Mouse (Mus musculus): ENCODE measurements at regions not wholly inside any gene's neighbourhood (a gene's known extent, or its start where the extent isn't known, plus 50 kb on each side); places are given as distances from the start of the nearest gene placed in this dataset.
A peak's percentile ranks its signal among the peaks of the same experiment; 100 is the strongest.
"Not testable (repeated sequence)": the region's sequence is repeated elsewhere in the genome, so short reads cannot be mapped to it uniquely, and the experiment has no call there.

DNA sequence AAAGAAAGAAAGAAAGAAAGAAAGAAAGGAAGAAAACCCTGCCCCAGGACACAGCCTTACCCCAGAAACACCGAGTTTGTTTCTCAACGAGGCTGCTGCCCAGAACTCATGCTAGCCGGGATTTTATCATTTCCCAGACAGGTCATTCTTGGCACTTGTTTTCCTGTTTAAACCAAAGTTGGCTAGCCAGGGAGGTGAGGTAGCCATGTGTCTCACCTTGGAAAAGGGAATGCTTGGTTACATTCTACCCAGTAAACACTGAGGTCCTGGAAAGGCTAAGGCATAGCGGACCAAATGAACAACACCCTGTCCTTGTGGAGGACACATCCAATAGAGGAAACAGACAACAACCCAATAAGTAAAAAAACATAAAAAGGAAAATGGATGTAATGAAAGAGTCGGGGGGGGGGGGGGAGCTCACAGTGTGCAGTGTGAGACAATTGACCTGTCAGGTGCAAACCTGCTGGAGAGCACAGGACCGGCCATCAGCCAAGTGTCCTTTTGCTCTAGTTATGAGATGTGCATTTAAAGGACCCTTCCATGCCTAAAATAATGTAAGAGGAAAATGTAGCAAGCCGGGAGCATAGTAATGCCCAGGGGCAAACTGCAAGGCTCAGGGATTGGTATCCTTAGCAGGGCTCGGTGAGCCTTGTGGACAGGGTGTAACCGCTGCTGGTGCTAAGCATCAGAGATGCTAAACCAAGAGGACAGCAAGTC lies 78.2 kb upstream of the Fzd7 start:
- no peak for DNase-seq

DNA sequence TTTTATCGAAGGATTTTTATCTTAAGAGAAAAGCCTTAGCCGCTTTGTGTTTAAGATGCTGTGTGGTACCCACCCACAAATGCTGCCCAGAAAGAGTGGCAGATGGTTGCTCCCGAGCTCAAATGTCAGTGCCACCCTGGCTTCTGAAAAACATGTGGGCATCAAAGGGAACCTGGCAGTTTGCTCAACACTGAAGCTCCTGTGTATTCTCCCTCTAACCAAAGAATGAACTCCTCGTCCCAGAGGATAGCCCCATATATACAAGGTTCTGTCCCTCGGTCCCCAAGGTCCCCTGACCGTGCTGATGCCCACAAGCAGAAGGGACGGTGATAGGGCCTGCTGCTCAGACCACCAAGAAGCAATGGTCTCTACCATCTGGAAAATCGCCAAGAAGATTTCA lies 76.9 kb upstream of the Fzd7 start:
- no peak for DNase-seq

DNA sequence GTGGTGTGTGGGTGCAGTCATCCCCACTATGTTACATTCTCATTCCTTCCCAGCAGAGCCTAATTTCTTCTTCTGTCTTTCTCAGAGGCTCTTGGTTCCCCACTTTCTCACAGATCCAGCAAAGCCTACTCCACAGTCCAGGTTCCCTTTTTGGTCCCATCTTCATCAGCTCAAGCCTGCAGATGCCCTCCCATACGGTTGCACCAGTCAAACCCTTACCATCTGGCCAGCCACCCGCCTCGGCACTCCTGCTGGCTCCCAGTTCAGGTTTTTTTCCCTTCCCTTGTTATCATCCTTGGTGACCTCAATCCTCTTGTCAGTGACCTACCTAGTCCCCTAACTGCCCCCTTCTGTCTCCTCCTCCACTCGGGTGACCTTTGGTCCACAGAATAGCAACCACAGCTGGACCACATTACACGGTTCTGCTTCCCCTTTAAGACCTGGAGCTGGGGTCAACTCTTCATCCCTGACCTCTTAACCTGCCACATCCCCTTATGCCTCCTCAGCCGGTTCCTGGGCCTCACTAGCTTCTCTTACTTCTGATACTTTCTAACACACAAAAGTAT lies 75.4 kb upstream of the Fzd7 start:
- no peak for DNase-seq

DNA sequence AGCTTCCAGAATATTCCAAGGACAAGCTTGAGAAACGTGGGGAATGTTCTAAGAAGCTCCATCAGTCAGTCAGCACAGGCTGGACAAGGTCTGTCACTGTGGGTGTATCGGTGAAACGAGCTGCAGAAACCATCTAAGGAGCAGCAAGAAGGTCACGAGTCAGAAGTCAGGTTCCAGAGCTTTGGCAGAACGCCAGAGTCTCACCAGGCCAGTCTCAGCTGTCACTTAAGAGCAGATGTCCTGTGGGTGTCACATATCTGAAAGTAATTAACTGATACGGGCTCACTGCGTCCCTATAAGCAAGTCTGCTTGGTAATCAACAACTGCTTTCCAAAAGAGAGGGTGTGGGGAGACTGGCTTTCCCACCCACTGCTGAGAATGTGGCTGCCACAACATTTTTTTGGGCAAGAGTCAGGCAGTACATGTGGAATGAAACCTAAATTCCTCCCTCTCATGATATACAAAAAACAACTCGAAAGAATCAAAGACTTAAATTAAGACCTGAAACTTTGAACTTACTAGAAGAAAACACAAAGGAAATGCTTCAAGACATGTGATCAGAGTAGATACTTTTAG lies 72.6 kb upstream of the Fzd7 start:
- no peak for DNase-seq

DNA sequence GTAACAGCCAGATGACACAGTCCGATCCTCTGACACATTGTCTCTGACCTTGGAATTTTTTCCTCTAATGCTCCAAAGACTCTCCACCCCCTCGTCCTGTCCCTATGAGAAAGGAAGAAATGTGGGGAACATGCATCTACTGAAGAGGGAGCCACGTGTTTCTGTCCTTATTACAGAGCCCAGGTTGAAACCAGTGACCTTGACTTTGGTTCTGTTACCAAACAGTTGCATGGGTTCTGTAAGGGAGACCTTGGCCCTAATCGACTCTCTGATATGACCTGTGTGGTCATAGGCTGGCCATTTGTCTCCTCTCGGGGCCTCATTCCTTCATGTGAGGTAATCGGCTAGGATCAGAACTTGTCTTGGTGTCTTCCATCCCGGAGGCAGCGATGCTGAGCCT lies 69.0 kb upstream of the Fzd7 start:
- DNase-seq: no peak

DNA sequence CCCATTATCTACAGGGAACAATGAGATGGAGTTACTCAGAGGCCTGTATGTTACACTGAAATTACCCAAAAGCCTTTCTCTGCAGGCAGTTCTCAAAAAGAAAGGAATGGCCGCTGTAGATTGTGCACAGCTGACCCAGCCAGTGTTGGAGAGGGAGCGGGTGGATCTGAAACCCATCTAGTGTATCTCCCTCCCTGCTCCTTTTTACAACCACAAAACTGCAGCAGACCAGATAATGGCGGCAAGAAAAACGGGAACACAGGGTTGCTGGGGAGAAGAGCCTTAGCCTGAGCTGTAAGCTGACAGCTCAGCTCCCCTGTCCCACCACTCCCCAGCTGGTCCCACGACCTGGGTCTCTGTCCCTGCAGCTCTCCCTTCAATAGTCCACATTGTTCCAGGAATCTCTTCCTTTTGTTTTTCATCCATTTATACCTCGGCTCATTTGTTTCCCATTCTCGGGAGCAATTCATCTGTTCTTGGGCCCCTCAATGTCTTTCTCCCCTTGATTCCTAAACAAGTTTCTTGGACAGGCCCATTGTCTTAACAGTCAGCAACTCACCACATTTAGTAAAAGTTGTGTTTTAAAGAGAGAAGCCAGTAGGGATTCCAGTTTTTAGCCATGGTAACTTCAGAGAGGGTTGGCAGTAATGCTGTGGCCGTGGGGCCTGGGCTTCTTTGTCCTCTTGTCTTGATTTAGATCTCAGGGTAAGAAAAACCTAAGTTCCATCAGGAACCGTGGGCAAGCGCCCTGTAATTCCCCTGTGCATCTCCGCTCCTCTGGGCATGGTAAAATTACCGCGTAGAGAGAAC lies 67.6 kb upstream of the Fzd7 start:
- DNase-seq: no peak

DNA sequence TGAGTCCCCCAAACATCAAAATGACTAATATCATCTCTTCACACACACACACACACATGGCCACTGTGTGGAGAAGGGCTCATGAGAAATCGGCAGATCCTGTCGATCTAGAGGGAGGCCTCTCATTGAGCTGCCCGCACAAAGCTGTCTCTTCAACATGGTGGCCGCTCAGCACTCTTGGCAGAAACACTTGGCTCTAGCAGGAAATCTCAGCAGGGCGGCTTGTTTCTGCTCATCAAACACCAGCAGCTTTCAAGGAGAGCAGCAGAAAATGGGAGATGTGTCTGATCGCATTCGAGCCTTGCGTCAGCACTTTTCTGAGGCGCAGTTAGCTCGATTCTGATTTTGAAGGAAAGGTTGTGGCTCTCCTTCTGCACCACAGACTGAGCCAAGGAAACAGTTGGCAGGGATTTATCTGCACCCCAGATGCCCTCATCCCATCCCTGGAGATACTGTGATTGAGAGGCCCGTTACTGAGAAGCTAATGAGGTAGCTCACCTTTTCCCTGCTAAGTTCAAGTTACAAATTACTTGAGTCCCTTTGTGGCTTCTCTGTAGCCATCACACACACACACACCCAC lies 66.4 kb upstream of the Fzd7 start:
- peak; percentile 13 for DNase-seq

DNA sequence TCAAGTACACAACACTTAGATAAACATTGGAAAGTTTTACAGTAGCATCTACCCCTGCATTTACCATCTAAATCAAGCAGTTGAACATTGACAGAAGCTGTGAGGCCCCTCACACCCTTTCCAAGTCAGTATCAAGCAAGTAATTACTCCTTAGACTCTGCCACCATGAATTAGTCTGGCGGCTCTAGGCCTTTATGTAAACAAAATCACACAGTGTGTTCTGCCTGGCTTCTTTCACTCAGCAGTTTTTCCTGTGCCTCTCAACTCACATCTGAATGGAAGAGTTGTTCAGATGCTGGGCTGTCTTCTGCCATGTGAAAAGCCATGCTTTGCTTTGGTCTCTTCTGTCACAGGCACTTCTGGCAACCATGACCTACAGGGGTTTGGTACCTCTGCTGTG lies 64.9 kb upstream of the Fzd7 start:
- DNase-seq: no peak

DNA sequence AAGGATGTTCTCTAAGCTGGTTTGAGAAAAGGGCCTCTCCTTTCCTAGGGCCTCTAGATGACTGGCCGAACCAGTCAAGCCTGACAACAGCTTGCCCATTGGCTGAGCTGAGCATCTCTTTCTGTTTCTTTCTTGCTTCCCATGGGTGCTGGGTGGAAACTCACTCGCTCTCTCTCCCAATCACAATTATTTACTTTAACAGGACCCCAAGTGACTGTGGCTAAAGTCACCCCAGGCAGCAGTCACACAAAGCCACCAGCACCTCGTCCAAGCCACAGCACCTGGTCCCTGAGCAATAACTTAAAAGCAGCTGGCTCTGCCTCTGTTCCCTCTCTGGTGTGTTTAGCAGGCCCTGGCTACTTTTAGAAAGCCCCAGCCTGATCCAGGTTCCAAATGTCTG lies 64.3 kb upstream of the Fzd7 start:
- DNase-seq: no peak

DNA sequence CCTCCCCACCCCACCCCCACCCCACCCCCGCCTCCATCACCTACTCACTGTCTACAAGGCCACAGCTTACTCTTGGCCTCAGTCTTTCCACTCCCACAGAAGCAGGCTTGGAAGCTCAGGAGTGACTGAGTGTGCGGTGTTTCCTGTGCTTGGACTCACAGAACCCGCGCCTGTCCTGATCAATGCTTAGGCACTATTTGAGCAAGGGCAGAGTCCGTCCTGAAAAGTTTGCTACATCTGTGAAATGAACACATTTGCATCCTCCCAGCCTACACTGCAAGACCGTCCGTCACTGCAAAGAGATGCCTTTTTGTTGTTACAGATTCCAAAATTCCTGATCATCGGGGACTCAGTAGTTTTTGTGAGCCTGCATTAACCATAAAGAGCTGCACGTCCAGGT lies 63.5 kb upstream of the Fzd7 start:
- DNase-seq: no peak

DNA sequence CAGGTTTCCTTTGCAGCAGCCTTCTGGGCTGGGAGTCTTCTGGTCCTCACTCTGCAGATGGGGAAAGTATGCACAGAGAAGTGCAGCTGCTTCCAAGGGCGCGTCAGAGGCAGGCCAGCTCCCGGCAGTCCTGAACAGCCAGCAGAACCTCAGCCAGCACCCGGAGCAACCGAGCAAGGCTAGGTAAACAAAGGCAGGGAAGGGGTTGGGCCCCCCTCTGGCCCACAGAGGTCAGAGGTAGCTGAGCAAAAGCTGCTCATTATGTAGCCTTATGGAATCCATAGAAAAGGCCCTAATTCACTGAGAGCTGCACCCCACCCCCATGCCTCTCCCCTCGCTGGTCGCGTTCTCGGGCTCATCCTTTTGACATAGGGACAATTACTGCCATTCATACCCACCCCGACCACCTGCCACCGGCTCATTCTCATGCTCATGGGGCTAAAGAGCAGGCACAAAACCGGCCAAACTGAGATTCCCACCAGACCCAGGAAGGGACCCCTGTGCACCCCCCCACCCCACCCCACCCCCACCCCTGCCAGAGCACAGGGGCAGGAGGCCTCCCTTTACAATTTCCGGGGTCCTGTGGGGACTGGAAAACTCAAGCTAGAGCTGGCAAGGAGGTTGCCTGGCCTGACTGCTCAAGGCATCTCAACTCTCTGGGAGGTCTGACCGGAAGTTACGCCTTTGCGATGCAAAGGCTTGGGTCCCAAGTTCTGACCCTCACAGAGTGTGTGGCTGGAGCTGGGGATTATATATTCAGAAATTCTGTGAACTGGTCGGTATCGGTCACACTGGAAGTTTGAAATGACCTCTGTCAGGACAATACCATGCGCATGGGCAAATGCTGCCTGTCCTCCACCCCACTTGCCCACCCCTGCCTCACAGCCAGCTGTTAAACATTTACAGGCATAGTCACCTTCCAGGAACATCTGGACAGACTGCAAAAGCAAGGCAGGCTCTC lies 59.0 kb upstream of the Fzd7 start:
- no peak for DNase-seq

DNA sequence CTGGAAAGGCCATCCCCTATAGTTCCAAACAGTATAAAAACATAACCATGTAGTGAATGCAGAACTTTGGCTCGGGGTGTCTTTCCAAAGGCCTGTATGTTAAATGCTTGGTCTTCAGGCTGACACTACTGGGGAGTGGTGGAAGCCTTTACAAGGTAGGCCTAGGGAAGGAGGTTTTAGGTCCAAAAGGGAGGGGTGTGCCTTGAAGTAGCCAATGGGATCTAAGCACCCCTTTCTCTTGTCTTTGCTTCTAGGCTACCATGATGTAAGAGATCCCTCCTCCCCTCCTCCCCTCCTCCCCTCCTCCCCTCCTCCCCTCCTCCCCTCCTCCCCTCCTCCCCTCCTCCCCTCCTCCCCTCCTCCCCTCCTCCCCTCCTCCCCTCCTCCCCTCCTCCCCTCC lies 56.5 kb upstream of the Fzd7 start:
- not testable (repeated sequence) for DNase-seq

DNA sequence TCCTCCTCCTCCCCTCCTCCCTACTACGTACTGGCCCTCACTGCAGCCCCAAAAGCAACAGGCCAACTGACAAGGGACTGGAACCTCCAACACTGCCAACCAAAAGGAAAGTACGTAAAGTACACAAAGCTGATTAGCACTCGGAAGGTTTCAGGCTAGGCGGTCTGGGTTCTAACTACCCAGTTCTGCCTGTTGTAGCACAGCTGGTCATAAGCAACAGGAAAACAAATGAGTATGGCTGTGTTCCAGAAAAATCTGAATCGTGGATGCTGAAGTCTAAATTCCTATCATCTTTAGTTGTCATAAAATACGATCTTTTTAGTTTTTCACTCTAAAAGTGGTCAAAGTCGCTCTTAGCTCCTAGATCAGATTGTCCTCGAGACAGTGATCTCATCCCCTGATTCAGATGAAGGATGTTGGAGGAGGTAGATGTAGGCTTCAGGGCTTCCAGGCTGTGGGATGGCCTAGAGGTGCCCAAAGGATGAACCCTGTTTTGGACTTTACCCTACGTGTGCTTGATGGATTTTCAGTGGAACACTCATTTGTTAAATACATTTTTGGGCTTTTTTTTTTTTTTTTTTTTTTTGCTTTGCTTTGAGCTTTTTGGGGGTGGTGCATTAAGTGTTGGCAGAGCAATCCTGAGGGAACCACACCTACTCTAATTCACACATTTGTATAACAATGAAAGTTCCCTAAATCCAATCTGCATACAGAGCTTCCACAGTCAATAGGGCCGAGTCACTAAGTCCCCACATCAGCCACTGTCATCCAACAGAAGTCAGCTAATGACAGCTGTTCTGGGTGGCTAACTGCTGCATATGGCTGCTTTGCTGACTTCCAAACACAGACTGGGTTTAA lies 55.6 kb upstream of the Fzd7 start:
- no peak for DNase-seq

DNA sequence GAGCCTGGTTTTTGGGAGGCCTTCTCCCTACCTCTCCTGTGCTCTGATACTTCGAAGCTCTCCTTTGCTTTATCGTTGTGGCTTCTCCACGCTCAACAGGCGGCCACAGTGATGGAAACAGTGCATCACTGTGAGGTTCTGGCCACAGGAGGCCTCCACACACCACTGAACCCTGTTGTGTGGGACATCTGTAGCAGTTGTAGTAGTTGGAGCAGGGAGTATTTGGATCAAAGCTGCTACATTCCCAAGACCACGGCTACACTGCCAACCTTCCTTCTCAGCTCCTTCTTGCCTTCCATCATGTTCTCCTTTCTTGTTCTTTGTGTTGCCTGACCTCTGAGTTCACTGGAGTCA lies 55.0 kb upstream of the Fzd7 start:
- DNase-seq: no peak

DNA sequence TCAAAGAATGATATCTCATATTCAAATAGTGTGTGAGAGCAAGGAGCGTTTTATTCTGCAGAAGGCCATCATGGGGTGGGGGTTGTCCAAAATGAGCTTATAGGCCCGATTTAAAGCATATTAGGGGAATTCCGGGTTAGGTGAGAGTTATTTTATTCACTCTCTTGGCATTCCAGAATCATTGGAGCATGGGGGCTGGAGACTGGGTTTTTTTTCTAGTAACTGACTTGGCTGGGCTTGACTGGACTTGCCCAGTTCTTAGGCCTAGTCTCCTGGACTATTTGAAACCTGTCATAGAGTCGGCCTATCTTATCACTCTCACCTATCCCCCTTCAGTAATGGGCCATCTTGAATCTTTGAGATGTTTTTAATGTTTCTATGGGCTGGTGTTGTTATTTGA lies 52.9 kb upstream of the Fzd7 start:
- DNase-seq: no peak

DNA sequence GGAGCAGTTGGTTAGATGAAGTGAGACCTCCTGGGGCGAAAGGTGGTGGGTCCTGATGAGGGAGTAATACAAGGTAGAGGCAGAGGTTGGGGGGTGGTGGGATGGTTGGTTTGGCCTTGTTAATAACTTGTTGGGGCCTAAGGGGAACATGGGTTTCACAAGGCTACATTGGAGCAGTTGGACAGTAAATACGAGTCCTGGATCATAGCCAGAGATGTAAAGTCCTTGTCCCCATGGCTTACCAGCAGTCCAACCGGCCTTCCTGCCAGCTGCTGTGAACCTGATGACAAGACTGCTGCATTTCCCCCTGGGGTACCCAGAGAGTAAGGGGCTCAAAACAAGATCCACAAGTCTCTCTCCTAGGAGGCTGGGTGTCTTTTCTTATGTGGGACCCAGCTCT lies 52.0 kb upstream of the Fzd7 start:
- DNase-seq: no peak

DNA sequence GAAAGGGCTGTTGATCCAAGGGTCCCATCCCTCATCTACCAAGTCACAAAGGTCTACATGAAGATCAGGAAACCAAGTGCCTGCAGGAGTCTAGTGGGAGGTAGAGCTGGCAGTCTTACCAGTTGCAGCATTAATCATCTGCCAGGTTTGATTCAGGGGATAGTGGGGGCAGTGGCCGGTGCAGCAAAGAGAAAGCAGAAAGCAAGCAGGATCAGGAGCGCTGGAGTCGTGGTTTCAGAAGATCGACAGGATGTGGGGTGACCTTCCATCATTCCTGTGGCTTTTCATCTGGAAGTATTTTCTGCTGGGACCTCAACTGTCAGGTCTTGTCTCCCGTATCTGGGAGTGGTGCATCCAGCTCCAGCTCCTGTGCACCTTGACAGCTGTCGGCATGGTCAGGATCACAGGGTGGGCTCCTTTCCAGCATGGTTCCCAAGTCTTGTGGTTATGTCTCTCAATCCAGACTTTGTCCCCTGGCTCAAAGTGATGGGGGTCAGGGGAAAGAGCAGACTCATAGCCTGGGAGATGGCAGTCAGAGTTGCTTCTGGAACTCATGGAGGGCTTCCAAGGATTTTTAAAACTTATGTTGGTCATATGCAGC lies 51.2 kb upstream of the Fzd7 start:
- no peak for DNase-seq
